Mouse (Mus musculus) hindbrain, embryonic 10.5 days (tissue): ENCODE results near the gene Bcas1. TPM values are rescaled to one million over a fixed set of nuclear protein-coding genes. Genes with fewer than 3 reads are reported as not detected.
"Not testable (repeated sequence)": the region's sequence is repeated elsewhere in the genome, so short reads cannot be mapped to it uniquely, and the experiment has no call there.

Experiments
- DNase-seq: peaks from one replicate; pipeline ENCODE4 v3.0.0-alpha.2; 2017; ENCODE audit warnings: low spot score
- H3K27ac ChIP-seq: fragments of 300-500 bp; sonication (generic); 2 replicates; pipeline ENCODE4 v1.5.1; 2016; ENCODE audit warnings: mild to moderate bottlenecking, moderate library complexity
- H3K27me3 ChIP-seq: fragments of 300-500 bp; sonication (generic); 2 replicates; pipeline ENCODE4 v1.6.1; 2016; ENCODE audit warnings: mild to moderate bottlenecking; ENCODE audit not compliant: poor library complexity, insufficient read depth, severe bottlenecking
- H3K36me3 ChIP-seq: fragments of 300-500 bp; sonication (generic); 2 replicates; pipeline ENCODE4 v1.6.1; 2016; ENCODE audit warnings: mild to moderate bottlenecking, moderate library complexity
- H3K4me1 ChIP-seq: fragments of 300-500 bp; sonication (generic); replicated peaks from 2 replicates; pipeline ENCODE4 v1.6.1; 2016; ENCODE audit warnings: mild to moderate bottlenecking
- H3K4me3 ChIP-seq: fragments of 300-500 bp; sonication (generic); 2 replicates; pipeline ENCODE4 v1.5.1; 2016; ENCODE audit warnings: mild to moderate bottlenecking, moderate library complexity
- H3K9me3 ChIP-seq: fragments of 300-500 bp; sonication (generic); 2 replicates; pipeline ENCODE4 v1.6.1; 2016; ENCODE audit warnings: mild to moderate bottlenecking, moderate library complexity
- WGBS: fragments of 180-500 bp; shearing (Covaris S2); methylation state at CpG from one replicate; pipeline ENCODE4 v1.1.7; 2016; 5-methylcytosine and 5-hydroxymethylcytosine counted together
- polyA plus RNA-seq: library from polyadenylated mRNA; unstranded; fragments of >200 nt; fragmentation: Nextera tagmentation; extraction: Ambion mirVana; gene quantifications from 2 replicates; pipeline ENCODE4 v1.2.1, GENCODE M21; 2016

Gene Bcas1
- polyA plus RNA-seq: 1.1 and 2.2 TPM in 2 replicates

DNA sequence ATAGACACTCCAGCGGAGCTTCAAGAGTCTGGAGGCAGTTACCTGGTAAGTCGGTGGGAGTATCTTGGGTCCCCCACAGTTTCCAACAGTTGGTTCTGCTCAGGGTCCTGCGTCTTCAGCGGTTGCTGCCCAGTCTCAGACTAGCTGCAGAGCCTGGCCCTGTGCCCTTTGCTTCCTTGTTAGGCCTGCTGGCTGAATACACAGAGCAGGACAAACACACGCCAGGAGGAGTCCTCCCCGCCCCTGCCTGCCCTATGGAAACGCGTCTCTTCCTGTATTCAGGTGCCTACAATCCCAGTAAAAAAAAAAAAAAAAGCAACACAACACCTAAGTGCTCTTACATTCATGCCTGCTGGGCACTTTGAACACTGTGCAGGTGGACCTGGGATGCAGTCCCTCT lies at the start of gene Bcas1:
Gene Bcas1, minus strand, starts transcription at position 142 of the 400 bp plus-strand sequence.
- WGBS: 82% methylated on average over 8 of the region's 8 CpGs
- H3K27ac ChIP-seq: no peak within 1 kb of the TSS

DNA sequence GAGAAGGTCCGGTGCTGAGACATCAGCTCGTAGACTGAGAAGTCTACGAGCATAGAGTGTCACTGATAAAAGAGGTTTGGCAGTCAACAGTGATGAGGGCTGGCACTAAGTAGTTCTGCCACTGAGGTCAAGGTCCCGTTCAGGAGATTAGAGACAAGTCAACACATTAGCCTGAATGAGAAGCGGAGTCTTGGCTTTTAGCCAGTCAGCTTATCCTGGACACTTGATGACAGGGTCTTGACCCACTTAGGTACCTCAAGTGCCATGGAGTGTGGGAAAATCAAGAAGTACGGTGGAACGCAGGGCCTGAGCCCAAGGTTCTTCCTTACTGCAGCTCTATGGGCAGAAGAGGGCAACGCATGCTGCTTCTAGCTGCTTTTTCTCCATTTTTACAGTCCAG lies 49.0 kb upstream of the Bcas1 start:
- no peaks in the 10 kb centered on the region for H3K4me1 ChIP-seq
- H3K36me3 ChIP-seq: no peaks in the 10 kb centered on the region
- H3K27ac ChIP-seq: no peak overlapping the region
- WGBS: 93% methylated on average over 8 of the region's 8 CpGs
- no peak for DNase-seq
- peaks cover 2% of the 10 kb centered on the region; the same call in 1 of the 2 replicates for H3K27me3 ChIP-seq
- H3K4me3 ChIP-seq: no peak overlapping the region
- 0 out of 2 replicates have a peak, but pooled peaks cover 3% of the 10 kb centered on the region for H3K9me3 ChIP-seq

More for the DNA sequence above, at the start of gene Bcas1:
- Histone ChIP-seq H3K4me3 (no peak within 1 kb of the TSS), H3K9me3 (no peaks in the 10 kb centered on the region), H3K36me3 (no peaks in the 10 kb centered on the region), H3K4me1 (0 out of 2 replicates have a peak, but pooled peaks cover 10% of the 10 kb centered on the region), H3K27me3 (peaks cover 3% of the 10 kb centered on the region; the same call in 1 of the 2 replicates)
- no peak for DNase-seq

GRCm38 (mm10) chr2:170476215-170476614 lies 48.6 kb upstream of the Bcas1 start:
- WGBS: 83% methylated on average over 11 of the region's 11 CpGs

DNA sequence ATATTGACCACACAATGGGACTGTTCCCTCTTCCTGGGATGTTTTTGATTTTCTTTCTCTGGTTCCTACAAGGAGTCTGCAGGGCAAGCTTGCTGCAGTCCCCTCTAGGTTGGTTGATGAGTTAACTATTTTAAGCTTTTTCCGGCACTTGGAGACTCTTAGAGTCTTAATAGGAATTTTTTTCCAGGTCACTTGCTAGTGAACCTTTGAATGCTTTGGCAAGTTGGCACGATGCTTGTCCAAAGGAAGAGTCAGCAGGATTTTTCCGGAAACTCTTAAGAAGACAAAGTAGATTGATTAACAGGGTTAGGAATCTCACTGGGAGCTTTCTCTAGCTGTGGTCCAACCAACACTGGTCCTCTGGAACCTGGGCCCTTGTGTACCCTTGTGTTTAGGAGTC lies 47.5 kb upstream of the Bcas1 start:
- no peak for DNase-seq
- H3K36me3 ChIP-seq: no peaks in the 10 kb centered on the region
- H3K27me3 ChIP-seq: peaks cover 13% of the 10 kb centered on the region
- peaks cover 6% of the 10 kb centered on the region for H3K4me1 ChIP-seq
- 76% methylated on average over 3 of the region's 3 CpGs for WGBS
- no peak overlapping the region for H3K4me3 ChIP-seq
- no peak overlapping the region for H3K27ac ChIP-seq
- 0 out of 2 replicates have a peak, but pooled peaks cover 3% of the 10 kb centered on the region for H3K9me3 ChIP-seq

More at GRCm38 (mm10) chr2:170476215-170476614, 48.6 kb upstream of the Bcas1 start:
- H3K36me3 ChIP-seq: no peaks in the 10 kb centered on the region
- no peak overlapping the region for H3K4me3 ChIP-seq
- H3K27ac ChIP-seq: no peak overlapping the region
- H3K9me3 ChIP-seq: 0 out of 2 replicates have a peak, but pooled peaks cover 3% of the 10 kb centered on the region
- no peaks in the 10 kb centered on the region for H3K4me1 ChIP-seq
- peaks cover 5% of the 10 kb centered on the region; the same call in 1 of the 2 replicates for H3K27me3 ChIP-seq
- DNase-seq: no peak

- WGBS: 93% methylated on average over 5 of the region's 5 CpGs
- H3K4me1 ChIP-seq: peaks cover 17% of the 10 kb centered on the region
- no peak overlapping the region for H3K4me3 ChIP-seq
- no peak overlapping the region for H3K27ac ChIP-seq
- peaks cover 18% of the 10 kb centered on the region for H3K27me3 ChIP-seq
- no peak for DNase-seq
- no peaks in the 10 kb centered on the region for H3K36me3 ChIP-seq
- H3K9me3 ChIP-seq: 0 out of 2 replicates have a peak, but pooled peaks cover 3% of the 10 kb centered on the region
These were observed 46.5 kb upstream of the Bcas1 start for GRCm38 (mm10) chr2:170474125-170474524.

GRCm38 (mm10) chr2:170470591-170470990 lies 42.9 kb upstream of the Bcas1 start:
- H3K4me3 ChIP-seq: no peak overlapping the region
- peaks cover 20% of the 10 kb centered on the region for H3K4me1 ChIP-seq
- no peaks in the 10 kb centered on the region for H3K36me3 ChIP-seq
- 0 out of 2 replicates have a peak, but pooled peaks cover 3% of the 10 kb centered on the region for H3K9me3 ChIP-seq
- H3K27me3 ChIP-seq: peaks cover 22% of the 10 kb centered on the region
- H3K27ac ChIP-seq: no peak overlapping the region
- 85% methylated on average over 5 of the region's 5 CpGs for WGBS
- no peak for DNase-seq

DNA sequence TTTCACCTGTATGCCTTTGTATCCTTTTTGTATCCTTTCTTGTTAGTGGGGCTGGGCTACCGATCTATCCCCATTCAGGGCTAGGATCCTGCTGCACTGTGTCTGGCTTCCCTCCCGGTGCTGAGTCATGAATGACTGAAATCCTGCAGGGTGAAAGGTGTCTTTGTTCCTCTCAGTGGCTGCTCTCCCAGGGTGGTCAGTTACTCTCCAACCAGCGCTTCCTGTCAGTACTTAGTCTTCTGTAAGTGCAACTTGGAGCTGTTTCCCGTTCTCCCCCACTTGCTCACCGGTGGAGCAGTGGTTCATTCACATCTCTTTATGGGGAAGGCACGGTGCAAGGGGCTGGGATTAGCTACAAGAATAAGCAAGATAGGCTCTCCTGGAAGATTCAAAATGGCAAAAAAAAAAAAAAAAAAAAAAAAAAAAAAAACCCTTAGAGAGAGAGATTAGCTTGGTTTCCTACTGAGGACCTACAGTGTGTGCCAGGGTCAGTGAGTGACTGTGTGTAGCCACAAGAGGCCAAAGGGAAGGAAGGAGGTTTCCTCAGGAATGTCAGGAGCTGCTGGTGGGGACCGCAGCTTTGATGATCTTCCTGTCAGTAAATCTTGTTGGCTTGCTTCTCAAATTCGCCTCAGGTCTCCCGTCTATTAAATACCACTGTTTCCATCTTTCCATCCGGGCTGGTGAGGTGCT lies 42.1 kb upstream of the Bcas1 start:
- peaks cover 20% of the 10 kb centered on the region for H3K4me1 ChIP-seq
- peaks cover 22% of the 10 kb centered on the region for H3K27me3 ChIP-seq
- 0 out of 2 replicates have a peak overlapping the region, but pooled peaks have one; percentile 9 for H3K27ac ChIP-seq
- no peaks in the 10 kb centered on the region for H3K36me3 ChIP-seq
- H3K9me3 ChIP-seq: 0 out of 2 replicates have a peak, but pooled peaks cover 3% of the 10 kb centered on the region
- 13% methylated on average over 10 of the region's 10 CpGs for WGBS
- no peak overlapping the region for H3K4me3 ChIP-seq
- peak; percentile 27 for DNase-seq

DNA sequence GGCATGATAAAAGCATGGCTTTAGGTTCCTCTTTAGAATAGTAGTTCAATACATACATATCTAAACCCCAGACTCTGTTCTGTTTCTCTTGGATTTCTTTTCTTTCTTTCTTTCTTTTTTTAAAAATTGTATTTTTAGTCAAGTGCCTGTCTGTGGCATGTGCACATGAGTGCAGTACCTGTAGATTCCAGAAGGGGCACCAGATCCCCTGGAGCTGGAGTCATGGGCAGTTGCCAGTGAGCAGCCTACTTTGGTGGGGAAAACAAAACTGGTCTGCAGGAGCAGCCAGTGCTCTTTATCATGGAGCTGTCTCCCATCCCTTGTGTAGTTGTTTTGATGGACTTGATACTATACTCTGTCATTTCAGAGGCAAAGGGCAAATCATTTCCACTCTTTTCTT lies 40.4 kb upstream of the Bcas1 start:
- DNase-seq: no peak
- Histone ChIP-seq H3K4me3 (no peak overlapping the region), H3K27me3 (peaks cover 22% of the 10 kb centered on the region), H3K36me3 (no peaks in the 10 kb centered on the region), H3K4me1 (peaks cover 20% of the 10 kb centered on the region), H3K9me3 (no peaks in the 10 kb centered on the region), H3K27ac (no peak overlapping the region)

DNA sequence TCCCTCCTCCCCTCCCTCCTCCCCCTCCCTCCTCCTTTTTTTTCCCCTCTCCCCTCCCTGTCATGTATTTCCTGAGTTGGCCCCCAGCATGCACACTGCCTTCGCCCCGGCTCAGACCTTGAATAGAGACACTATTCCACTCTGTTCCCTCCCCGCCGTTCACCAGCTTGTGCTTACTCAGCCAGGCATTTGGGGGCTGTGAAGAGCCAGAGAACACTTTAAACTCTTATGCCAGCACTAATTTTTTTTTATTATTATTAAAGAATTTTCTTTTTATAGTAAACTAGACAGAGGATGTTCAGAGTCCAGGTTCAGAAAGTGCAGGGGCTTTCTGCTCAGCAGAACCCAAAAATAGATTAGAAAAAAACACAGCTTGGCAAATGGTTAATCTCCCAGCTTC lies 37.2 kb upstream of the Bcas1 start:
- Histone ChIP-seq H3K36me3 (no peaks in the 10 kb centered on the region), H3K9me3 (no peaks in the 10 kb centered on the region), H3K27me3 (peaks cover 13% of the 10 kb centered on the region; the same call in 1 of the 2 replicates), H3K4me1 (peaks cover 23% of the 10 kb centered on the region), H3K27ac (no peak overlapping the region), H3K4me3 (no peak overlapping the region)
- no peak for DNase-seq
- WGBS: 51% methylated on average over 4 of the region's 4 CpGs

DNA sequence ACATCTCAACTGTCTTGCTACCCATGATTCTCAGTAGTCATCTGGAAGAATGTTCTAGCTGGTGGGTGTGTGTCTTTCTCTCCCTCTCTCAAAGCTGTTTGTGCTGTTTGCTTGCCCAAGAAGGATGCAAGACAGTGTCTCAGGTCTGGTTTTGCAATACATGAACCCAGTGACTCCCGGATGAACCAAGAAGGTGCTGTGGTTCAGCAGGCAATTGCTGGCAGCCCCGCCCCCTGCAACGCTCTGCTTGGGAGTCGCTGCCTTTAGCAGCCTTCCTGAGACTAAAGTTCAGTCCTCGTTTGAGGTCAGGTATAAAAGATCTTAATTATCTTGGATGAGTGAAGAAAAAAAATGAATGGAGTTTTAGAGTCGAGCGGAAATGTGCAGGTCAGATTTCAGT lies 34.0 kb upstream of the Bcas1 start:
- Histone ChIP-seq H3K9me3 (no peaks in the 10 kb centered on the region), H3K36me3 (no peaks in the 10 kb centered on the region), H3K27ac (no peak overlapping the region), H3K4me3 (no peak overlapping the region), H3K4me1 (peaks cover 33% of the 10 kb centered on the region), H3K27me3 (0 out of 2 replicates have a peak, but pooled peaks cover 7% of the 10 kb centered on the region)
- DNase-seq: no peak
- 73% methylated on average over 7 of the region's 7 CpGs for WGBS

DNA sequence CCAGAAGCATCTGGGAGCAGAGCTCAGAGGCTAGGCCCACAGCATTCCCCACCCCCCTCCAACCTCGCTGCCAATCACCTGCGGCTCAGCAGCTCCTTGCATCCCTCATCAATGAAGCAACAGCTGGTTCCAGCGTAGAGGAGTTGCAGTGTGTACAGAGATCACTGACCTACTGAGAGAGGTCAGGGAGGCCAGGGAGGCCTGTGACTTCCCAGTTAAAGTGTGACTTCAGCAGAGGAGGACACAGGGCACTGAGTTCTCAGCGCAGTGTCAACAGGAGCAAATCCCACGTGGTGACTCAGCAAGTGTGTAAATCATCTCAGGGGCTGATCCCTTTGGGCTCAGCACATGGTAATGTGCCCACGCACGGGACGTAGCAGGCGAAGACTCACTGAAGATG lies 32.2 kb upstream of the Bcas1 start:
- Histone ChIP-seq H3K4me1 (peaks cover 33% of the 10 kb centered on the region), H3K27me3 (0 out of 2 replicates have a peak, but pooled peaks cover 7% of the 10 kb centered on the region), H3K36me3 (no peaks in the 10 kb centered on the region), H3K27ac (peak overlapping the region; percentile 45), H3K4me3 (no peak overlapping the region), H3K9me3 (no peaks in the 10 kb centered on the region)
- 22% methylated on average over 9 of the region's 9 CpGs for WGBS
- DNase-seq: peak; percentile 75

DNA sequence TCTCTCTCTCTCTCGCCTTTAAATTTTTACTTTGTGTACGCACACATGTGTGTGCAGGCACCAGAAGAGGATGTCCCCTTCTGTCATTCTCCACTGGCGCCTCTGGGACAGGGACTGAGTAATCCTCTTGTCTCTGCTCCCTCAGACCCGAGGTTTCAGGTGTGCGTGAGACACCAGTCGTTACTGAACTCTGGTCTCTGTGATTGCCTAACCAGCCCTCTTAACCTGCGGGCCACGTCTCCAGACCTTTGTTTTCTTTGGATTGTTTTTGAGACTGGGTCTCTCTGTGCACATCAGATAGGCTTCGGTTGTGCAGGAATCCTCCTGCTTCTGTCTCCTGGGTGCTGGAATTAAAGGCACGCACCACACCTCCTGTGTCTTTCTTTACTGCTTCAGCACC lies 31.5 kb upstream of the Bcas1 start:
- Histone ChIP-seq H3K4me3 (no peak overlapping the region), H3K36me3 (no peaks in the 10 kb centered on the region), H3K27ac (peak overlapping the region; percentile 45; the same call in 1 of the 2 replicates), H3K4me1 (peaks cover 33% of the 10 kb centered on the region), H3K27me3 (0 out of 2 replicates have a peak, but pooled peaks cover 7% of the 10 kb centered on the region), H3K9me3 (no peaks in the 10 kb centered on the region)
- DNase-seq: no peak
- WGBS: 67% methylated on average over 10 of the region's 10 CpGs

DNA sequence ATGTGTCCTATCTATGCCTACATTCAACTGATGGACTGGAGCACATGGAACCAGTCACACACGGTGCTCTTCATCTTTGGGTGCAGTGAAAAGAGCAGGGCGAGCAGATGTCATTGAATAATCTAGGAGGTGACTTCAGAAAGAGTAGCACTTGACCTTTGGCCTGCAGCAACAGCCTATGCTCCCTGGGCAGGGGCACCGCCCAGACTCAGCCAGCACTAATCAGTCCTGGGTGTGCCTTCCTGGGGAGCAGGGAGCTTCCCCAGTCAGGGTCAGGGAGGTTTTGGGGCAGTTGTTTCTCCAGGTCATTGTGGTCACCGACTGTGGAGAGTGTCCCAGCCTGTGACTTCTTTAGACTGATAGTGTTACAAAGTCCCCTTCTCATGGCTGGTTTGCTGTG lies 26.2 kb upstream of the Bcas1 start:
- H3K27me3 ChIP-seq, H3K4me3 ChIP-seq, H3K27ac ChIP-seq, H3K9me3 ChIP-seq, H3K36me3 ChIP-seq, DNase-seq: not testable (repeated sequence)
- peaks cover 22% of the 10 kb centered on the region for H3K4me1 ChIP-seq
- 45% methylated on average over 4 of the region's 4 CpGs for WGBS
